Mouse (Mus musculus) c-Kit-negative CD71-positive TER-119-positive erythroid progenitor cells, embryonic 14.5 days (primary cell): ENCODE measurements around the gene Serpina1e.
A peak's percentile ranks its signal among the peaks of the same experiment; 100 is the strongest.

ENCODE experiments used
- DNase-seq: peaks from one replicate; pipeline ENCODE4 v3.0.0-alpha.2; 2013; ENCODE audit warnings: low read depth, low spot score

The Serpina1e gene

GRCm38 (mm10) chr12:103958798-103959197 lies at the start of gene Serpina1e:
TSS of gene Serpina1e (minus strand) at chr12:103958975.
- no peak for DNase-seq

- DNase-seq, result no peak
Measured at GRCm38 (mm10) chr12:104004689-104005088, 45.9 kb upstream of the Serpina1e start.

GRCm38 (mm10) chr12:104003238-104003612 lies 44.5 kb upstream of the Serpina1e start:
- no peak for DNase-seq

GRCm38 (mm10) chr12:104002569-104003237 lies 43.9 kb upstream of the Serpina1e start:
- no peak for DNase-seq

- DNase-seq, result peak; percentile 5
Measured at GRCm38 (mm10) chr12:104000594-104000993, 41.8 kb upstream of the Serpina1e start.

GRCm38 (mm10) chr12:103999611-104000010 lies 40.8 kb upstream of the Serpina1e start:
- DNase-seq, result no peak

GRCm38 (mm10) chr12:103996513-103996912 lies 37.7 kb upstream of the Serpina1e start:
- no peak for DNase-seq

- DNase-seq, result no peak
Measured at GRCm38 (mm10) chr12:103995292-103996072, 36.7 kb upstream of the Serpina1e start.

GRCm38 (mm10) chr12:103992945-103993344 lies 34.2 kb upstream of the Serpina1e start:
- no peak for DNase-seq

GRCm38 (mm10) chr12:103989857-103990256 lies 31.1 kb upstream of the Serpina1e start, which contains the start of gene Serpina11:
TSS of gene Serpina11 (minus strand) at chr12:103989957.
- DNase-seq, result no peak

GRCm38 (mm10) chr12:103989514-103989767 lies 30.7 kb upstream of the Serpina1e start:
- DNase-seq, result no peak

GRCm38 (mm10) chr12:103988754-103989513 lies 30.2 kb upstream of the Serpina1e start:
- DNase-seq, result no peak

GRCm38 (mm10) chr12:103985868-103986267 lies 27.1 kb upstream of the Serpina1e start:
- DNase-seq, result no peak

GRCm38 (mm10) chr12:103984935-103985334 lies 26.2 kb upstream of the Serpina1e start:
- DNase-seq, result no peak

GRCm38 (mm10) chr12:103981646-103982360 lies 23.0 kb upstream of the Serpina1e start:
- DNase-seq, result no peak

- DNase-seq, result no peak
Measured at GRCm38 (mm10) chr12:103978294-103978693, 19.5 kb upstream of the Serpina1e start.

- no peak for DNase-seq
Measured at GRCm38 (mm10) chr12:103977846-103978245, 19.1 kb upstream of the Serpina1e start.

GRCm38 (mm10) chr12:103977060-103977459 lies 18.3 kb upstream of the Serpina1e start:
- no peak for DNase-seq

GRCm38 (mm10) chr12:103971080-103971479 lies 12.3 kb upstream of the Serpina1e start:
- no peak for DNase-seq

- no peak for DNase-seq
Measured at GRCm38 (mm10) chr12:103969577-103970116, 10.9 kb upstream of the Serpina1e start.

- DNase-seq, result no peak
Measured at GRCm38 (mm10) chr12:103966761-103967160, 8.0 kb upstream of the Serpina1e start.

GRCm38 (mm10) chr12:103963288-103963687 lies 4.5 kb upstream of the Serpina1e start:
- DNase-seq, result no peak
